Mouse (Mus musculus) limb, embryonic 11.5 days (tissue): ENCODE measurements at regions not wholly inside any gene's neighbourhood (a gene's known extent, or its start where the extent isn't known, plus 50 kb on each side); places are given as distances from the start of the nearest gene placed in this dataset.

Experiments used
- ATAC-seq: fragments of 200-750 bp; cut with Nextera tagmentation; 2 replicates; pipeline ENCODE4 v1.8.0; 2017; ENCODE audit warnings: low read depth; ENCODE audit not compliant: insufficient number of reproducible peaks, low FRiP score, low TSS enrichment
- DNase-seq: peaks from one replicate; pipeline ENCODE4 v3.0.0-alpha.2; 2015; ENCODE audit warnings: low spot score
- H3K27ac ChIP-seq: fragments of 300-500 bp; sonication (generic); replicated peaks from 2 replicates; pipeline ENCODE4 v1.5.1; 2014; ENCODE audit warnings: low read depth, mild to moderate bottlenecking, low read length
- H3K27me3 ChIP-seq: fragments of 300-500 bp; sonication (generic); 2 replicates; pipeline ENCODE4 v1.6.1; 2014; ENCODE audit warnings: mild to moderate bottlenecking, low read length, mixed read lengths; ENCODE audit not compliant: control insufficient read depth, insufficient read depth
- H3K36me3 ChIP-seq: fragments of 300-500 bp; sonication (generic); 2 replicates; pipeline ENCODE4 v1.6.1; 2014; ENCODE audit warnings: mild to moderate bottlenecking, low read length, moderate library complexity, mixed read lengths; ENCODE audit not compliant: control insufficient read depth, insufficient read depth
- H3K4me1 ChIP-seq: fragments of 300-500 bp; sonication (generic); 2 replicates; pipeline ENCODE4 v1.6.1; 2014; ENCODE audit warnings: low read length, mixed read lengths; ENCODE audit not compliant: control insufficient read depth, insufficient read depth
- H3K4me2 ChIP-seq: fragments of 300-500 bp; sonication (generic); 2 replicates; pipeline ENCODE4 v1.6.1; 2014; ENCODE audit warnings: low read depth, mild to moderate bottlenecking, moderate library complexity; ENCODE audit not compliant: severe bottlenecking
- H3K4me3 ChIP-seq: fragments of 300-500 bp; sonication (generic); 2 replicates; pipeline ENCODE4 v1.5.1; 2014; ENCODE audit warnings: low read depth, low read length
- H3K9ac ChIP-seq: fragments of 300-500 bp; sonication (generic); 2 replicates; pipeline ENCODE4 v1.6.1; 2014; ENCODE audit warnings: mild to moderate bottlenecking, low read length
- H3K9me3 ChIP-seq: fragments of 300-500 bp; sonication (generic); 2 replicates; pipeline ENCODE4 v1.6.1; 2016; ENCODE audit warnings: low read length; ENCODE audit not compliant: control insufficient read depth
- WGBS: fragments of 180-500 bp; shearing (Covaris S2); extraction: QIAGEN DNeasy Blood & Tissue Kit; methylation state at CpG from one replicate; pipeline ENCODE4 v1.1.7; 2014; 5-methylcytosine and 5-hydroxymethylcytosine counted together

GRCm38 (mm10) chr19:21943407-21943806 lies 165.3 kb downstream of the Cemip2 start:
- Histone ChIP-seq H3K4me1 (no peaks in the 10 kb centered on the region), H3K9ac (no peak overlapping the region), H3K27ac (no peak overlapping the region), H3K27me3 (no peaks in the 10 kb centered on the region), H3K4me2 (no peak overlapping the region), H3K4me3 (no peak overlapping the region), H3K36me3 (no peaks in the 10 kb centered on the region), H3K9me3 (no peaks in the 10 kb centered on the region)
- 61% methylated on average over 4 of the region's 4 CpGs for WGBS
- ATAC-seq: no peak
- no peak for DNase-seq

GRCm38 (mm10) chr19:21946262-21946922 lies 168.2 kb downstream of the Cemip2 start:
- Histone ChIP-seq H3K4me2 (no peak overlapping the region), H3K4me1 (no peaks in the 10 kb centered on the region), H3K9ac (no peak overlapping the region), H3K36me3 (no peaks in the 10 kb centered on the region), H3K4me3 (no peak overlapping the region), H3K27ac (no peak overlapping the region), H3K9me3 (no peaks in the 10 kb centered on the region), H3K27me3 (no peaks in the 10 kb centered on the region)
- WGBS: 68% methylated on average over 5 of the region's 5 CpGs
- no peak for ATAC-seq
- peak; percentile 21 for DNase-seq

- ATAC-seq: no peak
- Histone ChIP-seq H3K4me3 (no peak overlapping the region), H3K36me3 (no peaks in the 10 kb centered on the region), H3K4me1 (no peaks in the 10 kb centered on the region), H3K27ac (no peak overlapping the region), H3K27me3 (no peaks in the 10 kb centered on the region), H3K4me2 (no peak overlapping the region), H3K9me3 (no peaks in the 10 kb centered on the region), H3K9ac (no peak overlapping the region)
- WGBS: 100% methylated on average over 2 of the region's 2 CpGs
- no peak for DNase-seq
Measured at GRCm38 (mm10) chr19:21948030-21948429, 169.9 kb downstream of the Cemip2 start.

- no peaks in the 10 kb centered on the region for H3K9me3 ChIP-seq
- H3K27me3 ChIP-seq: no peaks in the 10 kb centered on the region
- H3K9ac ChIP-seq: no peak overlapping the region
- DNase-seq: no peak
- no peaks in the 10 kb centered on the region for H3K4me1 ChIP-seq
- H3K27ac ChIP-seq: no peak overlapping the region
- H3K4me3 ChIP-seq: no peak overlapping the region
- no peak overlapping the region for H3K4me2 ChIP-seq
- ATAC-seq: no peak
- 95% methylated on average over 2 of the region's 2 CpGs for WGBS
- no peaks in the 10 kb centered on the region for H3K36me3 ChIP-seq
Measured at GRCm38 (mm10) chr19:21962635-21963034, 176.2 kb upstream of the Trpm3 start.

- Histone ChIP-seq H3K36me3 (no peaks in the 10 kb centered on the region), H3K9me3 (no peaks in the 10 kb centered on the region), H3K4me2 (no peak overlapping the region), H3K27ac (no peak overlapping the region), H3K27me3 (no peaks in the 10 kb centered on the region), H3K4me1 (no peaks in the 10 kb centered on the region), H3K4me3 (no peak overlapping the region), H3K9ac (no peak overlapping the region)
- ATAC-seq: no peak
- WGBS: 80% methylated on average over 4 of the region's 4 CpGs
- DNase-seq: no peak
Measured at GRCm38 (mm10) chr19:21989857-21990256, 149.0 kb upstream of the Trpm3 start.

- H3K36me3 ChIP-seq: no peaks in the 10 kb centered on the region
- no peaks in the 10 kb centered on the region for H3K4me1 ChIP-seq
- H3K4me3 ChIP-seq: no peak overlapping the region
- DNase-seq (no peak), ATAC-seq (no peak)
- WGBS: 92% methylated on average over 4 of the region's 4 CpGs
- H3K27ac ChIP-seq: no peak overlapping the region
- no peak overlapping the region for H3K4me2 ChIP-seq
- no peaks in the 10 kb centered on the region for H3K27me3 ChIP-seq
- no peaks in the 10 kb centered on the region for H3K9me3 ChIP-seq
- H3K9ac ChIP-seq: no peak overlapping the region
Measured at GRCm38 (mm10) chr19:21990970-21991369, 147.9 kb upstream of the Trpm3 start.

- H3K4me2 ChIP-seq: no peak overlapping the region
- H3K27me3 ChIP-seq: no peaks in the 10 kb centered on the region
- H3K9ac ChIP-seq: no peak overlapping the region
- no peak for ATAC-seq
- no peaks in the 10 kb centered on the region for H3K4me1 ChIP-seq
- DNase-seq: no peak
- H3K27ac ChIP-seq: no peak overlapping the region
- no peak overlapping the region for H3K4me3 ChIP-seq
- no peaks in the 10 kb centered on the region for H3K9me3 ChIP-seq
- H3K36me3 ChIP-seq: no peaks in the 10 kb centered on the region
Measured at GRCm38 (mm10) chr19:21991413-21991812, 147.4 kb upstream of the Trpm3 start.

GRCm38 (mm10) chr19:21999621-22000020 lies 139.2 kb upstream of the Trpm3 start:
- 83% methylated on average over 5 of the region's 5 CpGs for WGBS
- no peak overlapping the region for H3K9ac ChIP-seq
- no peak overlapping the region for H3K4me2 ChIP-seq
- H3K27me3 ChIP-seq: no peaks in the 10 kb centered on the region
- H3K9me3 ChIP-seq: no peaks in the 10 kb centered on the region
- no peaks in the 10 kb centered on the region for H3K4me1 ChIP-seq
- DNase-seq (no peak), ATAC-seq (no peak)
- no peak overlapping the region for H3K27ac ChIP-seq
- no peaks in the 10 kb centered on the region for H3K36me3 ChIP-seq
- H3K4me3 ChIP-seq: no peak overlapping the region
